Mouse (Mus musculus) MEL-GATA-1-ER (cell line): Measurements from ENCODE around the gene Olfr1339.

Experiments used
- DNase-seq: peaks from one replicate; pipeline ENCODE4 v3.0.0-alpha.2; 2012; ENCODE audit warnings: low read depth; ENCODE audit errors: extremely low read depth

The Olfr1339 gene

GRCm38 (mm10) chr4:118731875-118732274, at the start of gene Olfr1339:
Olfr1339 (plus strand) TSS chr4:118732175.
- no peak for DNase-seq

GRCm38 (mm10) chr4:118687086-118687485, 44.9 kb upstream of the Olfr1339 start:
- DNase-seq, result no peak

- DNase-seq, result no peak
Observed at GRCm38 (mm10) chr4:118692412-118692973, 39.5 kb upstream of the Olfr1339 start, which contains the start of gene Olfr1342. Olfr1342 (minus strand) TSS chr4:118692756.

GRCm38 (mm10) chr4:118693812-118694211, 38.2 kb upstream of the Olfr1339 start:
- no peak for DNase-seq

- no peak for DNase-seq
Observed at GRCm38 (mm10) chr4:118703223-118703622, 28.8 kb upstream of the Olfr1339 start, which contains the start of gene Olfr1341. Olfr1341 (plus strand) TSS chr4:118703523.

GRCm38 (mm10) chr4:118708086-118708485, 23.9 kb upstream of the Olfr1339 start:
- no peak for DNase-seq

- DNase-seq, result no peak
Observed at GRCm38 (mm10) chr4:118711656-118712055, 20.3 kb upstream of the Olfr1339 start.

GRCm38 (mm10) chr4:118719838-118720237, 12.1 kb upstream of the Olfr1339 start, which contains the start of gene Olfr1340:
Olfr1340 (plus strand) TSS chr4:118720138.
- no peak for DNase-seq

- DNase-seq, result peak; percentile 4
Observed at GRCm38 (mm10) chr4:118721742-118722483, 10.1 kb upstream of the Olfr1339 start.

GRCm38 (mm10) chr4:118739574-118739973, 7.6 kb downstream of the Olfr1339 start:
- no peak for DNase-seq

- DNase-seq, result no peak
Observed at GRCm38 (mm10) chr4:118740988-118741698, 9.2 kb downstream of the Olfr1339 start.

- no peak for DNase-seq
Observed at GRCm38 (mm10) chr4:118741881-118742280, 9.9 kb downstream of the Olfr1339 start.

- DNase-seq, result no peak
Observed at GRCm38 (mm10) chr4:118758637-118759036, 26.7 kb downstream of the Olfr1339 start, which contains the start of gene Olfr1338. Olfr1338 (minus strand) TSS chr4:118758737.

GRCm38 (mm10) chr4:118782486-118782885, 50.5 kb downstream of the Olfr1339 start, which contains the start of gene Olfr1337:
Olfr1337 (minus strand) TSS chr4:118782586.
- no peak for DNase-seq
